Comparison of ENCODE assay signal across 25 mouse cellular contexts in the genomic region with DNA sequence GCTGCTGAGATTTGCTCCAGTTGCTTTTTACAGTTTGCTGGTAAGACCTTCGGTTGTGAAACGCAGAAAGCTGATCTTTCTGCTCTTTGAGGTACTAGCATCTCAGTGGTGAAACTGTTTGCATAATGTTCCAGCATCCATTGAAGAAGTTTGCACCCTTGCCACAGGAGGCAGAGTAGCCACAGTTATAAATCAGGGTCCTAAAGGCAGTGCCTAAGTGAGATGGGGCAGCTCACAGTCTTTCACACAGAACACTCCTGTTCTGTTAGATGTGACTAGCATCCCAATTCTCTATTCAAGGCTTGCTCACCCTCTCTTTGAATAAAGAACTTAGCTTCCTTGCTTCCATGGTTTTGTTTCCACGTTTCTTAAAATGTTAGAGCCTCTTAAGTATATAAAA. TPM values are rescaled to one million over a fixed set of nuclear protein-coding genes. Genes with fewer than 3 reads are reported as not detected.
DNase-seq lines count a peak whose midpoint lies in the region; ATAC-seq lines count a peak whose summit lies in the region.
"Had no signal": no experiment of that assay in that cellular context is flagged by ENCODE, and none has a peak within 500 bp of the region (broad histone marks: within the 10 kb centered on the region; RNA-seq: fewer than 3 reads in every experiment).

No protein-coding gene starts in this region.

- H3K27me3 ChIP-seq in hindbrain, embryonic 14.5 days (ENCODE audit: control insufficient read depth, insufficient read depth, low read length) = no peaks in the 10 kb centered on the region
- H3K27me3 ChIP-seq in hindbrain, embryonic 10.5 days (ENCODE audit: insufficient read depth, poor library complexity, severe bottlenecking) = no peaks in the 10 kb centered on the region
- no peaks in the 10 kb centered on the region for H3K27me3 ChIP-seq in midbrain, embryonic 15.5 days (replicated peaks)
- H3K27me3 ChIP-seq in midbrain, embryonic 16.5 days (ENCODE audit: control insufficient read depth, insufficient read depth, low read depth, low read length) = no peaks in the 10 kb centered on the region
- H3K27me3 ChIP-seq in neural tube, embryonic 13.5 days = no peaks in the 10 kb centered on the region
- H3K27me3 ChIP-seq: intestine, embryonic 15.5 days; limb, embryonic 13.5 days; liver, embryonic 13.5 days; megakaryocyte, embryonic 14.5 days; Patski had no signal

- no peak overlapping the region for H3K4me2 ChIP-seq in hindbrain, embryonic 14.5 days (replicated peaks)
- H3K4me2 ChIP-seq in midbrain, embryonic 15.5 days = no peak overlapping the region
- no peak overlapping the region for H3K4me2 ChIP-seq in midbrain, embryonic 16.5 days (ENCODE audit: low read length)
- no peak overlapping the region for H3K4me2 ChIP-seq in neural tube, embryonic 13.5 days
- H3K4me2 ChIP-seq: intestine, embryonic 15.5 days; limb, embryonic 13.5 days; liver, embryonic 13.5 days; lung, embryonic 14.5 days had no signal

- H3K36me3 ChIP-seq in hindbrain, embryonic 14.5 days (replicated peaks; ENCODE audit: control insufficient read depth, insufficient read depth) = peaks cover 9% of the 10 kb centered on the region
- H3K36me3 ChIP-seq in hindbrain, embryonic 10.5 days = peaks cover 36% of the 10 kb centered on the region
- H3K36me3 ChIP-seq in midbrain, embryonic 15.5 days (replicated peaks) = 0 out of 2 replicates have a peak, but pooled peaks cover 6% of the 10 kb centered on the region
- no peaks in the 10 kb centered on the region; the same call in 1 of the 2 replicates for H3K36me3 ChIP-seq in midbrain, embryonic 16.5 days (ENCODE audit: control insufficient read depth, insufficient read depth, low read length)
- H3K36me3 ChIP-seq in neural tube, embryonic 13.5 days = peaks cover 23% of the 10 kb centered on the region
- H3K36me3 ChIP-seq: intestine, embryonic 15.5 days had no signal

- DNase-seq in hindbrain, embryonic 14.5 days (ENCODE audit: low spot score) = no peak
- DNase-seq in hindbrain, embryonic 10.5 days (ENCODE audit: low spot score) = no peak
- DNase-seq in brain, embryonic 18.5 days (ENCODE audit: low read depth, low spot score) = peak; percentile 8
- DNase-seq in cerebellum, postnatal 25 days = no peak
- DNase-seq in spleen, postnatal 14 days (ENCODE audit: low spot score in 2 of 2) = no peak
- DNase-seq: adrenal gland, adult 2 months; cerebellum, adult 8-10 months; gastrocnemius, adult 2 months; heart, postnatal 4 days; kidney, adult 8-10 months; kidney, postnatal 10 days; layer of hippocampus, postnatal 36 days; liver, embryonic 13.5 days; lung, embryonic 14.5 days; thymus, adult 2 months had no signal

- no peak overlapping the region for H3K4me3 ChIP-seq in hindbrain, embryonic 14.5 days (replicated peaks; ENCODE audit: low read length)
- no peak overlapping the region for H3K4me3 ChIP-seq in hindbrain, embryonic 10.5 days
- H3K4me3 ChIP-seq in midbrain, embryonic 15.5 days = no peak overlapping the region
- H3K4me3 ChIP-seq in midbrain, embryonic 16.5 days (ENCODE audit: low read depth, low read length) = no peak overlapping the region
- no peak overlapping the region for H3K4me3 ChIP-seq in neural tube, embryonic 13.5 days
- H3K4me3 ChIP-seq: embryonic facial prominence, embryonic 10.5 days; forebrain, embryonic 10.5 days; gastrocnemius, adult 2 months; intestine, embryonic 15.5 days; limb, embryonic 13.5 days; liver, embryonic 13.5 days; megakaryocyte, embryonic 14.5 days had no signal

- peak; percentile 53; the same call in 1 of the 2 replicates for ATAC-seq in hindbrain, embryonic 14.5 days (ENCODE audit: low FRiP score)
- 0 out of 2 replicates have a peak, but pooled peaks have one; percentile 58 for ATAC-seq in midbrain, embryonic 15.5 days (replicated peaks)
- no peak for ATAC-seq in midbrain, embryonic 16.5 days
- peak; percentile 89 for ATAC-seq in neural tube, embryonic 13.5 days (ENCODE audit: low read depth)
- ATAC-seq: intestine, embryonic 15.5 days; Patski had no signal

- H3K4me1 ChIP-seq in hindbrain, embryonic 14.5 days (replicated peaks; ENCODE audit: control insufficient read depth, insufficient read depth, low read length) = no peaks in the 10 kb centered on the region
- no peaks in the 10 kb centered on the region for H3K4me1 ChIP-seq in hindbrain, embryonic 10.5 days (replicated peaks)
- no peaks in the 10 kb centered on the region for H3K4me1 ChIP-seq in midbrain, embryonic 15.5 days
- no peaks in the 10 kb centered on the region for H3K4me1 ChIP-seq in midbrain, embryonic 16.5 days (ENCODE audit: control insufficient read depth, insufficient read depth, low read length)
- no peaks in the 10 kb centered on the region for H3K4me1 ChIP-seq in neural tube, embryonic 13.5 days (replicated peaks)
- H3K4me1 ChIP-seq: embryonic facial prominence, embryonic 10.5 days; forebrain, embryonic 10.5 days; intestine, embryonic 15.5 days; limb, embryonic 13.5 days; liver, embryonic 13.5 days had no signal

- no peaks in the 10 kb centered on the region for H3K9me3 ChIP-seq in hindbrain, embryonic 14.5 days (ENCODE audit: control insufficient read depth, low read length)
- H3K9me3 ChIP-seq in hindbrain, embryonic 10.5 days = 0 out of 2 replicates have a peak, but pooled peaks cover 3% of the 10 kb centered on the region
- H3K9me3 ChIP-seq in midbrain, embryonic 15.5 days = no peaks in the 10 kb centered on the region
- no peaks in the 10 kb centered on the region; the same call in 1 of the 2 replicates for H3K9me3 ChIP-seq in midbrain, embryonic 16.5 days (replicated peaks; ENCODE audit: control insufficient read depth, low read length, poor library complexity, severe bottlenecking)
- H3K9me3 ChIP-seq in neural tube, embryonic 13.5 days = no peaks in the 10 kb centered on the region
- H3K9me3 ChIP-seq: embryonic facial prominence, embryonic 10.5 days; forebrain, embryonic 10.5 days; intestine, embryonic 15.5 days; limb, embryonic 13.5 days; liver, embryonic 13.5 days; megakaryocyte, embryonic 14.5 days had no signal

- H3K9ac ChIP-seq in hindbrain, embryonic 14.5 days = no peak overlapping the region
- no peak overlapping the region for H3K9ac ChIP-seq in midbrain, embryonic 15.5 days
- no peak overlapping the region for H3K9ac ChIP-seq in midbrain, embryonic 16.5 days (ENCODE audit: low read depth, low read length)
- no peak overlapping the region for H3K9ac ChIP-seq in neural tube, embryonic 13.5 days
- H3K9ac ChIP-seq: intestine, embryonic 15.5 days; limb, embryonic 13.5 days; liver, embryonic 13.5 days; lung, embryonic 14.5 days had no signal

- H3K27ac ChIP-seq in hindbrain, embryonic 14.5 days = no peak overlapping the region
- H3K27ac ChIP-seq in hindbrain, embryonic 10.5 days = no peak overlapping the region
- no peak overlapping the region for H3K27ac ChIP-seq in midbrain, embryonic 15.5 days
- H3K27ac ChIP-seq in midbrain, embryonic 16.5 days (ENCODE audit: low read length) = no peak overlapping the region
- peak overlapping the region; percentile 72 for H3K27ac ChIP-seq in neural tube, embryonic 13.5 days (replicated peaks)
- H3K27ac ChIP-seq: embryonic facial prominence, embryonic 10.5 days; forebrain, embryonic 10.5 days; gastrocnemius, adult 2 months; intestine, embryonic 15.5 days; limb, embryonic 13.5 days; liver, embryonic 13.5 days; stomach, postnatal 0 days had no signal

- WGBS in hindbrain, embryonic 14.5 days = 90% methylated on average over 3 of the region's 3 CpGs
- 95% methylated on average over 3 of the region's 3 CpGs for WGBS in hindbrain, embryonic 10.5 days
- 90% methylated on average over 3 of the region's 3 CpGs for WGBS in midbrain, embryonic 15.5 days
- WGBS in midbrain, embryonic 16.5 days = 87% methylated on average over 3 of the region's 3 CpGs
- WGBS in neural tube, embryonic 13.5 days = 60% methylated on average over 3 of the region's 3 CpGs

RNA-seq across cellular contexts. Expression of gene Dph5, which starts 17.4 kb away (rescaled TPM):
- polyA plus RNA-seq in hindbrain, embryonic 14.5 days (2014; fragmentation: Nextera tagmentation; extraction: Ambion mirVana) = 24.5 and 25.0 TPM in 2 replicates
- polyA plus RNA-seq in hindbrain, embryonic 10.5 days (2016; fragmentation: Nextera tagmentation; extraction: Ambion mirVana) = 27.4 and 30.3 TPM in 2 replicates
- polyA plus RNA-seq in midbrain, embryonic 15.5 days (2015; fragmentation: Nextera tagmentation; extraction: Ambion mirVana) = 22.3 and 23.8 TPM in 2 replicates
- 21.8 and 22.1 TPM in 2 replicates for polyA plus RNA-seq in midbrain, embryonic 16.5 days (2015; fragmentation: Nextera tagmentation; extraction: Ambion mirVana)
- polyA plus RNA-seq in neural tube, embryonic 13.5 days (2015; fragmentation: Nextera tagmentation; extraction: Ambion mirVana) = 28.5 and 29.6 TPM in 2 replicates
